Mouse (Mus musculus) CH12.LX (cell line): ENCODE measurements at regions not wholly inside any gene's neighbourhood (a gene's known extent, or its start where the extent isn't known, plus 50 kb on each side); places are given as distances from the start of the nearest gene placed in this dataset.

Experiments
- DNase-seq: peaks from one replicate; pipeline ENCODE4 v3.0.0-alpha.2; 2013; ENCODE audit errors: extremely low read depth
- H3K27ac ChIP-seq: 2 replicates; pipeline ENCODE4 v1.5.1; 2012; ENCODE audit warnings: low read depth, mild to moderate bottlenecking, control low read depth, moderate library complexity; ENCODE audit not compliant: insufficient read depth
- H3K27me3 ChIP-seq: replicated peaks from 2 replicates; pipeline ENCODE3; 2012; ENCODE audit warnings: inconsistent platforms
- H3K36me3 ChIP-seq, 2 experiments: replicated peaks in 1 of 2; 2 replicates each; pipeline versions ENCODE3 to v1.6.1; 2012; ENCODE audit warnings: inconsistent platforms in 1 of 2, low read length in 1 of 2, mild to moderate bottlenecking in 1 of 2, mixed read lengths in 1 of 2, moderate library complexity in 1 of 2; ENCODE audit not compliant: control insufficient read depth in 1 of 2, insufficient read depth in 1 of 2
- H3K4me1 ChIP-seq, 2 experiments: 2 replicates each; pipeline ENCODE4 v1.6.1; 2012; ENCODE audit warnings: inconsistent platforms in 1 of 2, moderate library complexity in 1 of 2; ENCODE audit not compliant: insufficient read depth in 2 of 2, control insufficient read depth in 1 of 2
- H3K4me2 ChIP-seq: 2 replicates; pipeline ENCODE4 v1.6.1; 2012; ENCODE audit warnings: low read depth, mild to moderate bottlenecking, control low read depth; ENCODE audit not compliant: poor library complexity, insufficient read depth, severe bottlenecking
- H3K4me3 ChIP-seq, 3 experiments: fragments of 150-350 bp in 1 of 3; sonication (generic) in 1 of 3; replicated peaks in 1 of 3; 2 replicates each; pipeline versions ENCODE3 to v1.5.1; 2011 to 2012; ENCODE audit warnings: low read depth in 2 of 3, low read length in 2 of 3, mild to moderate bottlenecking in 2 of 3, moderate library complexity in 2 of 3, control low read depth in 1 of 3, improper control_type of control experiment in 1 of 3, inconsistent platforms in 1 of 3, mixed read lengths in 1 of 3; ENCODE audit not compliant: poor library complexity in 1 of 3
- H3K79me2 ChIP-seq: replicated peaks from 2 replicates; pipeline ENCODE4 v1.6.1; 2012; ENCODE audit warnings: mild to moderate bottlenecking, moderate library complexity; ENCODE audit not compliant: control insufficient read depth, poor library complexity, insufficient read depth, severe bottlenecking; ENCODE audit errors: extremely low read depth
- H3K9ac ChIP-seq: 2 replicates; pipeline ENCODE4 v1.6.1; 2012; ENCODE audit warnings: low read depth, mild to moderate bottlenecking, control low read depth, moderate library complexity; ENCODE audit not compliant: insufficient read depth
- H3K9me3 ChIP-seq: replicated peaks from 2 replicates; pipeline ENCODE3; 2012; ENCODE audit warnings: low read length, inconsistent platforms, mixed read lengths
- BHLHE40 ChIP-seq: IDR thresholded peaks from 2 replicates; pipeline ENCODE4 v1.6.1; 2011; ENCODE audit warnings: mild to moderate bottlenecking, low read depth, low read length, improper control_type of control experiment
- CHD1 ChIP-seq: IDR thresholded peaks from 2 replicates; pipeline ENCODE4 v1.6.1; 2012; ENCODE audit warnings: low read depth, low read length, improper control_type of control experiment, inconsistent platforms
- CHD2 ChIP-seq: IDR thresholded peaks from 2 replicates; pipeline ENCODE4 v1.6.1; 2011; ENCODE audit warnings: low read length, improper control_type of control experiment
- CTCF ChIP-seq, 2 experiments: IDR thresholded peaks in 1 of 2; conservative IDR thresholded peaks in 1 of 2; 2 replicates each; pipeline ENCODE4 v1.5.1; 2011 to 2012; ENCODE audit warnings: low read depth in 2 of 2, low read length in 2 of 2, improper control_type of control experiment in 1 of 2, inconsistent platforms in 1 of 2, mild to moderate bottlenecking in 1 of 2, moderate library complexity in 1 of 2
- E2F4 ChIP-seq: IDR thresholded peaks from 2 replicates; pipeline ENCODE4 v1.6.1; 2011; ENCODE audit warnings: low read depth, low read length, improper control_type of control experiment; ENCODE audit not compliant: insufficient replicate concordance
- ELF1 ChIP-seq: IDR thresholded peaks from 2 replicates; pipeline ENCODE4 v1.6.1; 2014; ENCODE audit warnings: low read depth, mild to moderate bottlenecking, inconsistent platforms, low read length, improper control_type of control experiment
- EP300 ChIP-seq: IDR thresholded peaks from 2 replicates; pipeline ENCODE4 v1.6.1; 2011; ENCODE audit warnings: low read length, improper control_type of control experiment
- ETS1 ChIP-seq: conservative IDR thresholded peaks from 2 replicates; pipeline ENCODE4 v1.6.1; 2012; ENCODE audit warnings: low read depth, mild to moderate bottlenecking, inconsistent platforms, low read length, improper control_type of control experiment, moderate library complexity
- GABPA ChIP-seq: IDR thresholded peaks from 2 replicates; pipeline ENCODE4 v1.6.1; 2012; ENCODE audit warnings: low read depth, low read length, improper control_type of control experiment, inconsistent platforms; ENCODE audit not compliant: insufficient replicate concordance
- HCFC1 ChIP-seq: IDR thresholded peaks from 2 replicates; pipeline ENCODE4 v1.6.1; 2012; ENCODE audit warnings: low read depth, mild to moderate bottlenecking, inconsistent platforms, low read length, improper control_type of control experiment
- IRF4 ChIP-seq: IDR thresholded peaks from 2 replicates; pipeline ENCODE4 v1.6.1; 2014; ENCODE audit warnings: low read depth, mild to moderate bottlenecking, inconsistent platforms, low read length, improper control_type of control experiment
- JUN ChIP-seq: IDR thresholded peaks from 2 replicates; pipeline ENCODE4 v1.6.1; 2011; ENCODE audit warnings: low read depth, mild to moderate bottlenecking, low read length, improper control_type of control experiment, moderate library complexity; ENCODE audit not compliant: insufficient read depth
- JUND ChIP-seq: conservative IDR thresholded peaks from 2 replicates; pipeline ENCODE4 v1.6.1; 2011; ENCODE audit warnings: low read depth, low read length, improper control_type of control experiment
- KAT2A ChIP-seq: IDR thresholded peaks from 2 replicates; pipeline ENCODE4 v1.6.1; 2012; ENCODE audit warnings: low read length, improper control_type of control experiment, inconsistent platforms; ENCODE audit not compliant: insufficient replicate concordance
- MAFK ChIP-seq: IDR thresholded peaks from 2 replicates; pipeline ENCODE4 v1.6.1; 2011; ENCODE audit warnings: low read length, improper control_type of control experiment; ENCODE audit not compliant: insufficient replicate concordance
- MAX ChIP-seq: IDR thresholded peaks from 2 replicates; pipeline ENCODE4 v1.6.1; 2011; ENCODE audit warnings: low read length, improper control_type of control experiment
- MAZ ChIP-seq: IDR thresholded peaks from 2 replicates; pipeline ENCODE4 v1.6.1; 2012; ENCODE audit warnings: low read depth, mild to moderate bottlenecking, inconsistent platforms, low read length, improper control_type of control experiment, moderate library complexity
- MEF2A ChIP-seq: IDR thresholded peaks from 2 replicates; pipeline ENCODE4 v1.6.1; 2014; ENCODE audit warnings: low read depth, mild to moderate bottlenecking, inconsistent platforms, low read length, improper control_type of control experiment, borderline replicate concordance
- MXI1 ChIP-seq: IDR thresholded peaks from 2 replicates; pipeline ENCODE4 v1.6.1; 2011; ENCODE audit warnings: mild to moderate bottlenecking, low read depth, low read length, improper control_type of control experiment
- MYC ChIP-seq: IDR thresholded peaks from 2 replicates; pipeline ENCODE4 v1.6.1; 2011; ENCODE audit warnings: low read depth, mild to moderate bottlenecking, improper control_type of control experiment, low read length
- NELFE ChIP-seq: IDR thresholded peaks from 2 replicates; pipeline ENCODE4 v1.6.1; 2011; ENCODE audit warnings: low read depth, low read length, improper control_type of control experiment
- NRF1 ChIP-seq: IDR thresholded peaks from 2 replicates; pipeline ENCODE4 v1.6.1; 2014; ENCODE audit warnings: low read depth, mild to moderate bottlenecking, inconsistent platforms, low read length, improper control_type of control experiment, moderate library complexity
- PAX5 ChIP-seq: IDR thresholded peaks from 2 replicates; pipeline ENCODE4 v1.6.1; 2012; ENCODE audit warnings: low read length, inconsistent platforms, mixed read lengths
- POLR2A ChIP-seq: IDR thresholded peaks from 2 replicates; pipeline ENCODE4 v1.6.1; 2011; ENCODE audit warnings: low read depth, mild to moderate bottlenecking, improper control_type of control experiment, low read length
- POLR2AphosphoS2 ChIP-seq: IDR thresholded peaks from 2 replicates; pipeline ENCODE4 v1.6.1; 2011; ENCODE audit warnings: low read depth, low read length, improper control_type of control experiment
- RAD21 ChIP-seq: IDR thresholded peaks from 2 replicates; pipeline ENCODE4 v1.6.1; 2011; ENCODE audit warnings: low read depth, mild to moderate bottlenecking, low read length, improper control_type of control experiment, moderate library complexity
- RCOR1 ChIP-seq: conservative IDR thresholded peaks from 2 replicates; pipeline ENCODE4 v1.6.1; 2012; ENCODE audit warnings: low read depth, mild to moderate bottlenecking, inconsistent platforms, low read length, improper control_type of control experiment
- SIN3A ChIP-seq: IDR thresholded peaks from 2 replicates; pipeline ENCODE4 v1.6.1; 2012; ENCODE audit warnings: low read length, improper control_type of control experiment, inconsistent platforms
- SMC3 ChIP-seq: IDR thresholded peaks from 2 replicates; pipeline ENCODE4 v1.6.1; 2011; ENCODE audit warnings: low read depth, low read length, improper control_type of control experiment
- TBP ChIP-seq: conservative IDR thresholded peaks from 2 replicates; pipeline ENCODE4 v1.6.1; 2011; ENCODE audit warnings: low read depth, low read length, improper control_type of control experiment
- TCF12 ChIP-seq: IDR thresholded peaks from 2 replicates; pipeline ENCODE4 v1.6.1; 2014; ENCODE audit warnings: low read depth, mild to moderate bottlenecking, inconsistent platforms, low read length, improper control_type of control experiment
- UBTF ChIP-seq: IDR thresholded peaks from 2 replicates; pipeline ENCODE4 v1.6.1; 2012; ENCODE audit warnings: low read depth, mild to moderate bottlenecking, inconsistent platforms, low read length, improper control_type of control experiment, moderate library complexity
- USF1 ChIP-seq: IDR thresholded peaks from 2 replicates; pipeline ENCODE4 v1.6.1; 2014; ENCODE audit warnings: low read depth, mild to moderate bottlenecking, inconsistent platforms, low read length, improper control_type of control experiment
- USF2 ChIP-seq: conservative IDR thresholded peaks from 2 replicates; pipeline ENCODE4 v1.6.1; 2011; ENCODE audit warnings: low read depth, low read length, improper control_type of control experiment
- ZC3H11A ChIP-seq: IDR thresholded peaks from 2 replicates; pipeline ENCODE4 v1.6.1; 2012; ENCODE audit warnings: low read depth, mild to moderate bottlenecking, inconsistent platforms, low read length, improper control_type of control experiment
- ZKSCAN1 ChIP-seq: IDR thresholded peaks from 2 replicates; pipeline ENCODE4 v1.6.1; 2012; ENCODE audit warnings: low read depth, inconsistent platforms, low read length, improper control_type of control experiment, borderline replicate concordance
- ZMIZ1 ChIP-seq: IDR thresholded peaks from 2 replicates; pipeline ENCODE4 v1.6.1; 2012; ENCODE audit warnings: low read depth, mild to moderate bottlenecking, inconsistent platforms, low read length, improper control_type of control experiment
- ZNF384 ChIP-seq: IDR thresholded peaks from 2 replicates; pipeline ENCODE4 v1.6.1; 2012; ENCODE audit warnings: low read depth, low read length, improper control_type of control experiment, inconsistent platforms
- dilution Hi-C: fragments of 300-500 bp; cut with MboI; formaldehyde crosslinking; loops from 2 replicates; pipeline ENCODE4 v1.14.3; 2020; ENCODE audit warnings: low sequenced_read_pairs; ENCODE audit not compliant: extremely low pct_unique_long_range_greater_than_20kb, extremely low pct_ligation_motif_present
- in situ Hi-C: fragments of 300-500 bp; cut with MboI; formaldehyde crosslinking; loops from 3 replicates; pipeline ENCODE4 v1.14.3; 2019; ENCODE audit warnings: low sequenced_read_pairs, low pct_ligation_motif_present, low pct_unique_long_range_greater_than_20kb, mixed read lengths

- Histone ChIP-seq H3K79me2 (no peaks in the 10 kb centered on the region), H3K9me3 (no peaks in the 10 kb centered on the region), H3K4me2 (no peak overlapping the region), H3K4me1 (peaks cover 0 to 15% of the 10 kb centered on the region in 2 experiments; a peak in 2 of 4 replicates), H3K27me3 (no peaks in the 10 kb centered on the region), H3K36me3 (no peaks in the 10 kb centered on the region), H3K27ac (no peak overlapping the region), H3K9ac (no peak overlapping the region), H3K4me3 (no peak overlapping the region)
- peak; percentile 83 for DNase-seq
- dilution Hi-C loops, result no loop called here
- TF ChIP-seq CHD1 (no peak), MAZ (no peak), IRF4 (peak; percentile 61; the same call in 1 of the 2 replicates), USF2 (no peak), ELF1 (no peak), JUN (no peak), SIN3A (no peak), CHD2 (no peak), CTCF (conservative IDR thresholded peaks at IDR 0.05 in 1 of 2, IDR thresholded peaks at IDR 0.05 in 1 of 2; ENCODE audit: low read depth in 2 of 2, low read length in 2 of 2) (peak; percentile 79 to 90), ETS1 (peak; percentile 29; the same call in 1 of the 2 replicates), POLR2A (no peak), ZKSCAN1 (no peak), EP300 (no peak), ZC3H11A (peak; percentile 56), ZMIZ1 (no peak), NRF1 (no peak), RCOR1 (no peak), KAT2A (0 out of 2 replicates have a peak, but pooled peaks have one; percentile 53), BHLHE40 (peak; percentile 53), PAX5 (no peak), UBTF (no peak), MAFK (no peak), SMC3 (peak; percentile 79), NELFE (no peak), E2F4 (no peak), ZNF384 (no peak), HCFC1 (no peak), TCF12 (no peak), MYC (no peak), JUND (no peak), POLR2AphosphoS2 (no peak), USF1 (no peak), TBP (no peak), GABPA (no peak), MAX (no peak), MXI1 (no peak), RAD21 (peak; percentile 97), MEF2A (peak; percentile 33; the same call in 1 of the 2 replicates)
- in situ Hi-C loops, result no loop called here
Observed at GRCm38 (mm10) chr14:87215099-87215498, 74.1 kb upstream of the Diaph3 start.
